In the genomic region with DNA sequence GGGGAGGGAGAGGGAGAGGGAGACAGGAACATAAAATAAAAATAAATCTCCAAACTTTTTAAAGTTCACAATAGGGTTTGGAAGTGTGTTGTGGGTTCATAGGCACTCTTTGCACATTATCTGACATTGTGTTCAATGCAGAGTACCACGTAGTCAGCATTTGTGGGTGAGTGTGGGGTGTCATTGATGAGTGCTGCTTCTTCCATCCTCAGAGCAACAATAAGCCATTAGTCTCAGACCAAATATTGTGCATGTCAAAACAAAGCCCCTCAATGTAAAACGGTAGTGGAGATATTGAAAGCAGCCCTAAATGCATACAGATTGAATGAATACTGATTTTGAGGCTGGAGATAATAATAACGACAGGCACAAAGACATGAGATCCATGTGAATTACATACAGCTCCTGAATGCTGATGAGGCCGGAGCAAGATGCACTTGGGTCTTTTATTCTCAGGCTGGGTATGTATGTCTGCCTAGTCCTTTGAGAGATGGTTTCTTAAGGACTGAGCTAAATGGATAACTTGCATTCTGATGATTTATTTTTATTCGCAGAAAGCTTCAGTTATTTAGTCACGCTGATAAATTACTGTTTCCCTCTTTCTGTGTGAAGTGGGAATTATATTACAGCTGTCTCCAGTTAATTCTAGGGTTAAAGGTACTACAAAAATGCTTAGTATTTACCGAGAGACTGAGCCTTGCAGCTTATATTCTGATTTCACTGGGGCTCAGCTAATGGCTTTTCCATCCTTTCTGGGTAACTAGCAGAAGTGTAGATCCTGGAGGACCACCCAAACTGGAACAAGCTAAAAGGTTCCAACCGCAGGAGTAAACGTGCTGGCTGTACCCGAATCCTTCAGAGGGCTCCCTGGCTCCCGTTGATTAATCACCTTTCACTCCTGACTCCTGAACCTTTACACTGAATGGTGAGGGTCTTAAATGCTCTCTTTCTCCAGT, we compare ENCODE assay signal across 15 mouse cellular contexts.
A peak's percentile ranks its signal among the peaks of the same experiment; 100 is the strongest.
DNase-seq lines count a peak whose midpoint lies in the region; ATAC-seq and TF ChIP-seq lines count a peak whose summit lies in the region.
"Had no signal": no experiment of that assay in that cellular context is flagged by ENCODE, and none has a peak within 500 bp of the region (broad histone marks: within the 10 kb centered on the region; RNA-seq: fewer than 3 reads in every experiment).

No protein-coding gene starts in this region.

- H3K36me3 ChIP-seq in hindbrain, embryonic 11.5 days (ENCODE audit: control insufficient read depth, insufficient read depth, low read length): no peaks in the 10 kb centered on the region
- H3K36me3 ChIP-seq in hindbrain, embryonic 16.5 days (ENCODE audit: control insufficient read depth, insufficient read depth, low read length): no peaks in the 10 kb centered on the region
- no peaks in the 10 kb centered on the region for H3K36me3 ChIP-seq in embryonic facial prominence, embryonic 10.5 days (replicated peaks)
- H3K36me3 ChIP-seq in forebrain, postnatal 0 days (ENCODE audit: insufficient read depth): no peaks in the 10 kb centered on the region
- no peaks in the 10 kb centered on the region for H3K36me3 ChIP-seq in midbrain, embryonic 15.5 days (replicated peaks)
- no peaks in the 10 kb centered on the region for H3K36me3 ChIP-seq in heart, adult 2 months (ENCODE audit: control insufficient read depth, insufficient read depth, low read length)
- H3K36me3 ChIP-seq: G1E had no signal

- no peak for TF ChIP-seq EP300 in heart, adult 2 months (IDR thresholded peaks at IDR 0.05; ENCODE audit: insufficient read depth, low read depth, low read length)

- H3K79me2 ChIP-seq in heart, adult 2 months (replicated peaks; ENCODE audit: control insufficient read depth, insufficient read depth, low read length): no peaks in the 10 kb centered on the region

- no peaks in the 10 kb centered on the region; the same call in 1 of the 2 replicates for H3K4me1 ChIP-seq in hindbrain, embryonic 11.5 days (replicated peaks; ENCODE audit: control insufficient read depth, insufficient read depth, low read length)
- no peaks in the 10 kb centered on the region for H3K4me1 ChIP-seq in hindbrain, embryonic 16.5 days (ENCODE audit: control insufficient read depth, insufficient read depth, low read depth, low read length)
- peaks cover 29% of the 10 kb centered on the region for H3K4me1 ChIP-seq in embryonic facial prominence, embryonic 10.5 days
- no peaks in the 10 kb centered on the region for H3K4me1 ChIP-seq in forebrain, postnatal 0 days (ENCODE audit: insufficient read depth)
- peaks cover 7% of the 10 kb centered on the region for H3K4me1 ChIP-seq in midbrain, embryonic 15.5 days
- no peaks in the 10 kb centered on the region for H3K4me1 ChIP-seq in heart, adult 2 months (ENCODE audit: control insufficient read depth, insufficient read depth, low read length)

- TF ChIP-seq POLR2A in heart, adult 2 months (IDR thresholded peaks at IDR 0.05; ENCODE audit: insufficient read depth, low read depth, low read length): no peak

- 30% methylated on average over 11 of the region's 11 CpGs for WGBS in hindbrain, embryonic 11.5 days
- WGBS in hindbrain, embryonic 16.5 days: 28% methylated on average over 11 of the region's 11 CpGs
- 55% methylated on average over 11 of the region's 11 CpGs for WGBS in embryonic facial prominence, embryonic 10.5 days
- 42% methylated on average over 11 of the region's 11 CpGs for WGBS in forebrain, postnatal 0 days
- WGBS in midbrain, embryonic 15.5 days: 33% methylated on average over 11 of the region's 11 CpGs
- 74% methylated on average over 11 of the region's 11 CpGs for WGBS in heart, adult 2 months

- ATAC-seq in hindbrain, embryonic 11.5 days (ENCODE audit: low FRiP score): peak; percentile 74
- no peak for ATAC-seq in hindbrain, embryonic 16.5 days
- ATAC-seq in forebrain, postnatal 0 days: peak; percentile 74
- peak; percentile 48 for ATAC-seq in midbrain, embryonic 15.5 days (replicated peaks)

- DNase-seq in hindbrain, embryonic 11.5 days (ENCODE audit: low spot score): peak; percentile 44
- DNase-seq in embryonic facial prominence, embryonic 10.5 days (ENCODE audit: low spot score): peak; percentile 16
- peak; percentile 31 for DNase-seq in forebrain, postnatal 0 days
- no peak for DNase-seq in heart, adult 2 months
- no peak for DNase-seq in adrenal gland, adult 2 months
- no peak for DNase-seq in adrenal gland, postnatal 36 days
- DNase-seq: cerebellum, adult 9-10 months; heart, postnatal 36 days; kidney, adult 2 months; lung, postnatal 10 days; thymus, postnatal 36 days had no signal

- H3K27ac ChIP-seq in hindbrain, embryonic 11.5 days (ENCODE audit: low read depth, low read length): peak overlapping the region; percentile 62; the same call in 1 of the 2 replicates
- no peak overlapping the region for H3K27ac ChIP-seq in hindbrain, embryonic 16.5 days (ENCODE audit: low read depth, low read length)
- H3K27ac ChIP-seq in embryonic facial prominence, embryonic 10.5 days (replicated peaks): peak overlapping the region; percentile 76
- peak overlapping the region; percentile 9; the same call in 1 of the 2 replicates for H3K27ac ChIP-seq in forebrain, postnatal 0 days (ENCODE audit: low read depth, low read length)
- 0 out of 2 replicates have a peak overlapping the region, but pooled peaks have one; percentile 5 for H3K27ac ChIP-seq in midbrain, embryonic 15.5 days
- no peak overlapping the region for H3K27ac ChIP-seq in heart, adult 2 months

- TF ChIP-seq CTCF in forebrain, postnatal 0 days (IDR thresholded peaks at IDR 0.05; ENCODE audit: low read depth): no peak
- TF ChIP-seq CTCF in heart, adult 2 months (IDR thresholded peaks at IDR 0.05): no peak

- no peak overlapping the region for H3K9ac ChIP-seq in hindbrain, embryonic 11.5 days (ENCODE audit: low read depth, low read length)
- no peak overlapping the region for H3K9ac ChIP-seq in hindbrain, embryonic 16.5 days (ENCODE audit: low read depth, low read length)
- no peak overlapping the region for H3K9ac ChIP-seq in forebrain, postnatal 0 days
- no peak overlapping the region for H3K9ac ChIP-seq in midbrain, embryonic 15.5 days
- H3K9ac ChIP-seq in heart, adult 2 months (ENCODE audit: low read depth, low read length): no peak overlapping the region

- H3K9me3 ChIP-seq in hindbrain, embryonic 11.5 days (ENCODE audit: control insufficient read depth, low read length): no peaks in the 10 kb centered on the region
- no peaks in the 10 kb centered on the region for H3K9me3 ChIP-seq in hindbrain, embryonic 16.5 days (ENCODE audit: control insufficient read depth, low read length)
- no peaks in the 10 kb centered on the region for H3K9me3 ChIP-seq in embryonic facial prominence, embryonic 10.5 days
- H3K9me3 ChIP-seq in forebrain, postnatal 0 days (ENCODE audit: low read length): no peaks in the 10 kb centered on the region
- no peaks in the 10 kb centered on the region for H3K9me3 ChIP-seq in midbrain, embryonic 15.5 days

- intact Hi-C loops in heart, adult 2 months (cut with DNase I): no loop called here

- H3K27me3 ChIP-seq in hindbrain, embryonic 11.5 days (ENCODE audit: control insufficient read depth, insufficient read depth, low read length): no peaks in the 10 kb centered on the region
- H3K27me3 ChIP-seq in hindbrain, embryonic 16.5 days (replicated peaks; ENCODE audit: control insufficient read depth, insufficient read depth, low read length): no peaks in the 10 kb centered on the region
- no peaks in the 10 kb centered on the region for H3K27me3 ChIP-seq in embryonic facial prominence, embryonic 10.5 days (replicated peaks; ENCODE audit: low read depth, poor library complexity, severe bottlenecking)
- no peaks in the 10 kb centered on the region for H3K27me3 ChIP-seq in forebrain, postnatal 0 days (ENCODE audit: insufficient read depth, low read length)
- no peaks in the 10 kb centered on the region for H3K27me3 ChIP-seq in midbrain, embryonic 15.5 days (replicated peaks)
- H3K27me3 ChIP-seq in heart, adult 2 months (ENCODE audit: control insufficient read depth, insufficient read depth, low read length): no peaks in the 10 kb centered on the region

- no peak overlapping the region for H3K4me3 ChIP-seq in hindbrain, embryonic 11.5 days (ENCODE audit: low read depth, low read length)
- H3K4me3 ChIP-seq in hindbrain, embryonic 16.5 days (ENCODE audit: low read length): no peak overlapping the region
- no peak overlapping the region for H3K4me3 ChIP-seq in embryonic facial prominence, embryonic 10.5 days
- no peak overlapping the region for H3K4me3 ChIP-seq in forebrain, postnatal 0 days (ENCODE audit: low read depth, low read length)
- H3K4me3 ChIP-seq in midbrain, embryonic 15.5 days: no peak overlapping the region
- H3K4me3 ChIP-seq in heart, adult 2 months: no peak overlapping the region

- H3K4me2 ChIP-seq in hindbrain, embryonic 11.5 days (replicated peaks; ENCODE audit: low read depth, low read length): no peak overlapping the region
- H3K4me2 ChIP-seq in hindbrain, embryonic 16.5 days (ENCODE audit: low read length): no peak overlapping the region
- H3K4me2 ChIP-seq in forebrain, postnatal 0 days (ENCODE audit: low read depth): no peak overlapping the region
- no peak overlapping the region for H3K4me2 ChIP-seq in midbrain, embryonic 15.5 days
- H3K4me2 ChIP-seq: liver, embryonic 11.5 days had no signal

Comparison
In these comparisons a context has a peak if more than half of its experiments do, and no peak if none do; other contexts are left out.
1. H3K27ac ChIP-seq: peak in hindbrain, embryonic 11.5 days (single experiment), embryonic facial prominence, embryonic 10.5 days (single experiment), forebrain, postnatal 0 days (single experiment) and midbrain, embryonic 15.5 days (single experiment); none in hindbrain, embryonic 16.5 days (single experiment) and heart, adult 2 months (single experiment).
2. DNase-seq: peak in hindbrain, embryonic 11.5 days (single experiment), embryonic facial prominence, embryonic 10.5 days (single experiment) and forebrain, postnatal 0 days (single experiment); none in heart, adult 2 months (0 of 2), adrenal gland, adult 2 months (single experiment) and adrenal gland, postnatal 36 days (0 of 2).